Mouse (Mus musculus) CD4-positive, CD25-positive, alpha-beta regulatory T cell, adult 4 months (primary cell): ENCODE measurements around the gene Galr3. TPM values are rescaled to one million over a fixed set of nuclear protein-coding genes. Genes with fewer than 3 reads are reported as not detected.
"Not testable (repeated sequence)": the region's sequence is repeated elsewhere in the genome, so short reads cannot be mapped to it uniquely, and the experiment has no call there.

Source experiments
- ATAC-seq: one replicate; pipeline ENCODE4 v1.8.0; 2017
- polyA plus RNA-seq, 2 experiments: library from polyadenylated mRNA; unstranded; fragments of 100-300 nt; shearing (Covaris generic); gene quantifications; one replicate each; pipeline ENCODE4 v1.2.1; 2017

Gene Galr3
- not detected for polyA plus RNA-seq

GRCm38 (mm10) chr15:79041585-79041984 lies at the start of gene Galr3:
Gene Galr3, plus strand, starts transcription at chr15:79041885.
- ATAC-seq: no peak

- ATAC-seq: no peak
Measured at GRCm38 (mm10) chr15:78992235-78992634, 49.5 kb upstream of the Galr3 start.

- no peak for ATAC-seq
Measured at GRCm38 (mm10) chr15:78992925-78993324, 48.8 kb upstream of the Galr3 start.

GRCm38 (mm10) chr15:78995916-78996315 lies 45.8 kb upstream of the Galr3 start:
- ATAC-seq: no peak

GRCm38 (mm10) chr15:78996663-78997062 lies 45.0 kb upstream of the Galr3 start:
- no peak for ATAC-seq

GRCm38 (mm10) chr15:78998348-78998747 lies 43.3 kb upstream of the Galr3 start:
- no peak for ATAC-seq

GRCm38 (mm10) chr15:78999586-78999985 lies 42.1 kb upstream of the Galr3 start:
- no peak for ATAC-seq

- no peak for ATAC-seq
Measured at GRCm38 (mm10) chr15:79000357-79000791, 41.3 kb upstream of the Galr3 start.

- no peak for ATAC-seq
Measured at GRCm38 (mm10) chr15:79001559-79001958, 40.1 kb upstream of the Galr3 start.

- no peak for ATAC-seq
Measured at GRCm38 (mm10) chr15:79002036-79002435, 39.6 kb upstream of the Galr3 start.

- no peak for ATAC-seq
Measured at GRCm38 (mm10) chr15:79003079-79003478, 38.6 kb upstream of the Galr3 start.

GRCm38 (mm10) chr15:79005581-79005980 lies 36.1 kb upstream of the Galr3 start:
- no peak for ATAC-seq

GRCm38 (mm10) chr15:79006638-79007037 lies 35.0 kb upstream of the Galr3 start:
- no peak for ATAC-seq

- ATAC-seq: no peak
Measured at GRCm38 (mm10) chr15:79007059-79007458, 34.6 kb upstream of the Galr3 start.

GRCm38 (mm10) chr15:79007836-79008235 lies 33.8 kb upstream of the Galr3 start:
- not testable (repeated sequence) for ATAC-seq

- ATAC-seq: no peak
Measured at GRCm38 (mm10) chr15:79009734-79010133, 32.0 kb upstream of the Galr3 start.

GRCm38 (mm10) chr15:79011550-79011949 lies 30.1 kb upstream of the Galr3 start:
- ATAC-seq: no peak

GRCm38 (mm10) chr15:79013382-79013781 lies 28.3 kb upstream of the Galr3 start:
- no peak for ATAC-seq

GRCm38 (mm10) chr15:79018191-79018590 lies 23.5 kb upstream of the Galr3 start:
- ATAC-seq: no peak

- no peak for ATAC-seq
Measured at GRCm38 (mm10) chr15:79018886-79019285, 22.8 kb upstream of the Galr3 start.

- ATAC-seq: no peak
Measured at GRCm38 (mm10) chr15:79022671-79023230, 18.9 kb upstream of the Galr3 start.

- ATAC-seq: no peak
Measured at GRCm38 (mm10) chr15:79023366-79023765, 18.3 kb upstream of the Galr3 start.

- ATAC-seq: no peak
Measured at GRCm38 (mm10) chr15:79025687-79026308, 15.9 kb upstream of the Galr3 start.

GRCm38 (mm10) chr15:79026511-79027290 lies 15.0 kb upstream of the Galr3 start:
- no peak for ATAC-seq
